Mouse (Mus musculus): ENCODE results near the gene Hif3a. TPM values are rescaled to one million over a fixed set of nuclear protein-coding genes. Genes with fewer than 3 reads are reported as not detected.

Hif3a gene
- total RNA-seq, 1 experiment from 2014 or later = not detected

- peak; percentile 23; the same call in 1 of the 2 replicates for ATAC-seq (replicated peaks; ENCODE audit: insufficient number of reproducible peaks, low FRiP score, low TSS enrichment, poor library complexity, severe bottlenecking)
These were observed 35.3 kb downstream of the Hif3a start for GRCm38 (mm10) chr7:17026710-17027587.

- no peak for ATAC-seq (replicated peaks; ENCODE audit: insufficient number of reproducible peaks, low FRiP score, low TSS enrichment, poor library complexity, severe bottlenecking)
These were observed 36.2 kb downstream of the Hif3a start for GRCm38 (mm10) chr7:17025896-17026622.

- no peak for ATAC-seq (replicated peaks; ENCODE audit: insufficient number of reproducible peaks, low FRiP score, low TSS enrichment, poor library complexity, severe bottlenecking)
These were observed 36.7 kb downstream of the Hif3a start for GRCm38 (mm10) chr7:17025505-17025894.

- no peak for ATAC-seq (replicated peaks; ENCODE audit: insufficient number of reproducible peaks, low FRiP score, low TSS enrichment, poor library complexity, severe bottlenecking)
These were observed 37.3 kb downstream of the Hif3a start for GRCm38 (mm10) chr7:17024814-17025504.

- no peak for ATAC-seq (replicated peaks; ENCODE audit: insufficient number of reproducible peaks, low FRiP score, low TSS enrichment, poor library complexity, severe bottlenecking)
These were observed 38.1 kb downstream of the Hif3a start for GRCm38 (mm10) chr7:17024141-17024540.

- ATAC-seq (replicated peaks; ENCODE audit: insufficient number of reproducible peaks, low FRiP score, low TSS enrichment, poor library complexity, severe bottlenecking) = no peak
These were observed 38.5 kb downstream of the Hif3a start for GRCm38 (mm10) chr7:17023701-17024100.

- ATAC-seq (replicated peaks; ENCODE audit: insufficient number of reproducible peaks, low FRiP score, low TSS enrichment, poor library complexity, severe bottlenecking) = no peak
These were observed 40.1 kb downstream of the Hif3a start for GRCm38 (mm10) chr7:17022176-17022575.

GRCm38 (mm10) chr7:17019426-17020166 lies 42.6 kb downstream of the Hif3a start:
- no peak for ATAC-seq (replicated peaks; ENCODE audit: insufficient number of reproducible peaks, low FRiP score, low TSS enrichment, poor library complexity, severe bottlenecking)

- no peak for ATAC-seq (replicated peaks; ENCODE audit: insufficient number of reproducible peaks, low FRiP score, low TSS enrichment, poor library complexity, severe bottlenecking)
These were observed 44.3 kb downstream of the Hif3a start for GRCm38 (mm10) chr7:17017921-17018320.

- no peak for ATAC-seq (replicated peaks; ENCODE audit: insufficient number of reproducible peaks, low FRiP score, low TSS enrichment, poor library complexity, severe bottlenecking)
These were observed 45.2 kb downstream of the Hif3a start for GRCm38 (mm10) chr7:17017036-17017435.

GRCm38 (mm10) chr7:17015381-17015780 lies 46.8 kb downstream of the Hif3a start:
- no peak for ATAC-seq (replicated peaks; ENCODE audit: insufficient number of reproducible peaks, low FRiP score, low TSS enrichment, poor library complexity, severe bottlenecking)

GRCm38 (mm10) chr7:17011909-17012590 lies 50.2 kb downstream of the Hif3a start:
- no peak for ATAC-seq (replicated peaks; ENCODE audit: insufficient number of reproducible peaks, low FRiP score, low TSS enrichment, poor library complexity, severe bottlenecking)

GRCm38 (mm10) chr7:17010010-17010347 lies 52.2 kb downstream of the Hif3a start:
- no peak for ATAC-seq (replicated peaks; ENCODE audit: insufficient number of reproducible peaks, low FRiP score, low TSS enrichment, poor library complexity, severe bottlenecking)

GRCm38 (mm10) chr7:17009326-17010009 lies 52.8 kb downstream of the Hif3a start:
- no peak for ATAC-seq (replicated peaks; ENCODE audit: insufficient number of reproducible peaks, low FRiP score, low TSS enrichment, poor library complexity, severe bottlenecking)

GRCm38 (mm10) chr7:17007300-17007699 lies 54.9 kb downstream of the Hif3a start:
- no peak for ATAC-seq (replicated peaks; ENCODE audit: insufficient number of reproducible peaks, low FRiP score, low TSS enrichment, poor library complexity, severe bottlenecking)

GRCm38 (mm10) chr7:17004716-17005115 lies 57.5 kb downstream of the Hif3a start:
- ATAC-seq (replicated peaks; ENCODE audit: insufficient number of reproducible peaks, low FRiP score, low TSS enrichment, poor library complexity, severe bottlenecking) = no peak

GRCm38 (mm10) chr7:17003230-17003960 lies 58.8 kb downstream of the Hif3a start:
- ATAC-seq (replicated peaks; ENCODE audit: insufficient number of reproducible peaks, low FRiP score, low TSS enrichment, poor library complexity, severe bottlenecking) = no peak

Measured in monocyte, adult 5-6 weeks (primary cell).